Mouse (Mus musculus) Patski (cell line): ENCODE results near the gene Tom1l1. TPM values are rescaled to one million over a fixed set of nuclear protein-coding genes. Genes with fewer than 3 reads are reported as not detected.

Source experiments
- ATAC-seq: fragments of 100-300 bp; one replicate; pipeline ENCODE4 v1.8.0; 2021
- CTCF ChIA-PET: fragments of 350-600 bp; sonication (Branson Sonifier 250); formaldehyde crosslinking; loops from one replicate; lab custom pipeline; 2022; ENCODE audit warnings: inconsistent platforms; lab: Charles Lee
- POLR2A ChIA-PET: fragments of 350-600 bp; sonication (Branson Sonifier 250); formaldehyde crosslinking; loops from one replicate; lab custom pipeline; 2022; ENCODE audit warnings: antibody characterized with exemption, inconsistent platforms; lab: Charles Lee
- DNase-seq: peaks from one replicate; pipeline ENCODE4 v3.0.0-alpha.2; 2011; ENCODE audit warnings: low read depth, low spot score
- H3K27me3 ChIP-seq: fragments of 371-371 bp; one replicate; pipeline ENCODE4 v1.5.1; 2021
- CTCF ChIP-seq: fragments of 100-300 bp; IDR thresholded peaks from one replicate; pipeline ENCODE4 v1.5.1; 2021
- in situ Hi-C: fragments of 300-500 bp; cut with MboI; formaldehyde crosslinking; loops from 3 replicates; pipeline ENCODE4 v1.11.1; 2018; ENCODE audit warnings: low pct_unique_long_range_greater_than_20kb, mixed read lengths
- polyA plus RNA-seq: library from polyadenylated mRNA; unstranded; gene quantifications from one replicate; pipeline ENCODE4 v1.2.3, GENCODE M21; 2021

The Tom1l1 gene
- polyA plus RNA-seq, 1 experiment from 2014 or later: 36.7 TPM

DNA sequence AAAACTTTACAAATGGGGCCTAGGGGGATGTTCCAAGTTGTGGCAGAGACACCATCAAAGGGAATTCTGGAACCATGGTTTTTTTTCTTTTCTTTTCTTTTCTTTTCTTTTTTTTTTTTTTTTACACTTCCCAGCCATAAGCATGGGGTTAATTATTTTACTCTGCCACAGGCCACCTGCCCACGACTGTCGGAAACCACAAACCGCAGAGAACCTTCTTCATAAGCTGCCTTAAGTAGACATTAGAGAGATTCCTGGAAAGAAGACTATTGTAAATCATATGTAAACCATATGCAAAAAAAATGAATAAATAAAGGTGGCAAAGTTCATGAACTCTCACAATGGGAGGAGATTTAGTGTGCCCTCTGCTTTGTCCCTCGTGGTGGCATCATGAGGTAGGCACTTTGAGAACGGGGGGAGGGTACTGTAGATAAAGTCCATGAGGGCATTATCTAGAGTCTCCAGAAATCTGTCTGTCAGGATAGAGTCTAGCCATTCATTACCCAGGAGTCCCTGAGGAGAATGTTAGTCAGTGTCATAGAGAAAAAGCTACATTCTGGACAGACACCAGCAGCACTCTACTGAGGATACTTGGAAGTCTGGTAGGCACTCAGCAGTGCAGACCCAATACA lies 12.6 kb downstream of the Tom1l1 start:
- DNase-seq: no peak
- no peak for TF ChIP-seq CTCF
- no peak for ATAC-seq
- ChIA-PET CTCF (interaction anchor here (0.8 kb wide), 1 partner anchor 11 kb away, joined by 3 read pairs; no protein-coding TSS in a partner anchor), POLR2A (no interaction called here)
- in situ Hi-C loops: no loop called here
- no peaks in the 10 kb centered on the region for H3K27me3 ChIP-seq

DNA sequence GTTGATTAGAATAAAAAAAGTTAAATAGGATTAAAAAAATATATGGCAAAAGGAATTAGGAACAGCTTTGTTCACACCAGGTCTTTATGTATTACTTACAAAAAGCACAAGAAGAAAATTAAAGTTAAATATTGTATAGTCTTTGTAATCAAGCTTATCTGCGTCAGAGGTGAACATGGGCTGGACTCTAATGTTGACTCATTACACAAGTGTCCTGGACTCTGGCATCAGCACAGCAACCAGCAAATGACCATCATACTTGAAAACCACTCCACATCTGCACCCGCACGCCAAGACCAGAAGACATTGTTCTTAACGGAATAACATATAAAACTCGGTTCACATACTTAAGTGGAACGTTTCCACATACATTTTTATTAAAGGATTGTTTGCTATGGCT lies 20.8 kb downstream of the Tom1l1 start:
- ChIA-PET POLR2A (no interaction called here), CTCF (no interaction called here)
- TF ChIP-seq CTCF: no peak
- H3K27me3 ChIP-seq: no peaks in the 10 kb centered on the region
- in situ Hi-C loops: no loop called here
- DNase-seq: no peak
- no peak for ATAC-seq

DNA sequence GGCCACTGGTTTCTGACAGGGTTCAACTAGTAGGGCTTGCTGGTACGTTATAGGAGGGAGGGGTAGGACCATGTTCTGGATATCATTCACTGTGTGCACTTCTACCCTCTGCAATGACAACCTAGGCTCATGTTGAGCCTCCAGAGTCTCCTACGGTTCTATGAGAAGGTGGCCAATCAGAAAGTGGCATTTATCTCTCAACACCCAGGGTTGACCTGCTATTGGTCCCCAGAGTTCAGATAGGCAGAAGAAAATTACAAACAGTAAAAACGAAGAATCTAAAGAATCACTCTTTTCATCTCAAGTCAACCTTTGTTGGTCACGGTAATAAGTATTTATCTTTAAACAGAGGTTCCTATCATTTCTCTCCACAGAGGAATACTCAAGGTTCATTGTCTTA lies 21.2 kb downstream of the Tom1l1 start:
- POLR2A ChIA-PET: no interaction called here
- CTCF ChIA-PET: no interaction called here
- TF ChIP-seq CTCF: no peak
- ATAC-seq (no peak), DNase-seq (no peak)
- no peaks in the 10 kb centered on the region for H3K27me3 ChIP-seq
- in situ Hi-C loops: no loop called here

DNA sequence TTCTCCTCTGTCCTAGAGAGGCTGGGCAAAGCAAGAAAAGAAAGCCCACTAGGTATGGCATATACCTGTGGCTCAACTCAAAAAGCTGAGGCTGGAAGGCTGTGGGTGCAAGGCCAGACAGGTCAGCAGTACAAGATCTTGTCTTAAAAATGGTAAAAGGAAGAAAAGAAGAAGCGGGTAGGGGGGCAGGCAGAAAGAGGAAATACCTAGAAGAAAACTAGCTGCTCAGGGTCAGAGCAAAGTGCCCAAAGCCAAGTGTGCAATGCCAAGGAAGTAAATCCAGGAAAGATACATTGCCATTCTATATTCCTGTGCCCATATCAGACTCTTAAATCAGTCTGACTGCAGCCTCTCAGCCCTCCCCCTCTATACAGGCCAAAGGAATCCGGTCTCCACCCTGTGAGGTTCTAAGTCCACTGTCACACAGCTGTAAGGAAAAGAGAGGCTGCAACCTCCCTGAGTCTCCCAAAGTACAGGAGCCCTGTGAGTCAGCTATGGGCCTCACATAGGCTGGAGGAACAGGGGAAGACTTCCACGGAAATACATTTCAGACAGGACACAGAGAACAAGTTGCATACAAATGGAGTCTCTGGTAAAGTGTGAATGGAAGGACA lies 21.9 kb downstream of the Tom1l1 start:
- CTCF ChIA-PET: no interaction called here
- in situ Hi-C loops: no loop called here
- no peaks in the 10 kb centered on the region for H3K27me3 ChIP-seq
- no peak for DNase-seq
- ATAC-seq: no peak
- no peak for TF ChIP-seq CTCF
- POLR2A ChIA-PET: interaction anchor here (0.6 kb wide), 1 partner anchor 1141 kb away, joined by 3 read pairs; no protein-coding TSS in a partner anchor

DNA sequence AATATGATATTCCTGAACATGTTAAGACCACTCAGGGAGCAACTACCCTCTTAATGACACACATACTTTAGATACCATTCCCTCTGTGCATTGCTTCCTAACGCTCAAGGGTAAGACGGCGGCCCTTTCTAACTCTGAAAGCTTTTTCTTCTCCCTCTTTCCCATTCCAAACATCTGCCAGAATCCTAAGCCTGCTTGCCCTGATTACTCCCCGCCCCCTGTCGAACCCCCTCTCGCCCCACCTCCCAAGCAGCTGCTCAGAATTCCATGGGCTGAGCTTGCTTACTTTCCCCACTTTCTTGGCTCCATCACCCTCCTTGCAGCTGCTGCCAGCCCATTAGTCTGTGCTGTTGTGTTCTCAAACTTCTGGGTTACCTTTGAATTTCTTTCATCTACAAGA lies 23.0 kb downstream of the Tom1l1 start:
- DNase-seq (no peak), ATAC-seq (no peak)
- H3K27me3 ChIP-seq: no peaks in the 10 kb centered on the region
- ChIA-PET CTCF (interaction anchor here (0.6 to 0.8 kb wide), 2 partner anchors 11 to 19 kb away, joined by 3 read pairs; no protein-coding TSS in a partner anchor), POLR2A (no interaction called here)
- no peak for TF ChIP-seq CTCF
- in situ Hi-C loops: no loop called here

DNA sequence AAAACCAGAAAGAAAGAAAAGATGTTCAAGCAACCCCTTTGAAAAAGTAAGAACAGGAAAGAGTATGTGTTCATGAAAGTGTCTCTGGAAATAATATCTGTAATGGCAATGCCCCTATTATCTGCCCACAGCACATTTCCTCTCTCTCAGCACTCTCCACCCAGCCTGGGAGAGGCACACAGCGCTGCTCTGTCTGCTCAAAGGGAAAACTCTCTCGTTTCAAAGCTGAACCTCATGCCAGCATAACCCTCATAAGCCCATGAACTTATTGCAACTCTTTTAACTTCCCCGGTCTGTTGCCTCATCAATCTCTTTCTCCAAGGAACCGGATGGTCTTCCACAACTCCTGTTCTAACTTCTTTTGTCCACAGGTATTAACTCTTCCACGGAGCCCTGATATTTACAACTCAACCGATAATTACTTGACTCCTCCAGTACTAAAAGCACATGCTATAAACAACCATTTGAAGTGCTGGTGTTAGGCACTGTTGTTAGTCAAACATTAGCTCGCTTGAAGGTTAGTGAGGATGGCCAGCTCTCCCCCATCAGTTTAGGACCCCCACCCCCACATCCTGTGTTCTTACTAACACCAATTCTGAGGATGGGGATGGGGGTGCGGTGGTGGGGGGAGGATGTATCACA lies 23.7 kb downstream of the Tom1l1 start:
- ChIA-PET CTCF (interaction anchor here (0.8 kb wide), 1 partner anchor 11 kb away, joined by 3 read pairs; no protein-coding TSS in a partner anchor), POLR2A (no interaction called here)
- no peak for TF ChIP-seq CTCF
- ATAC-seq: no peak
- in situ Hi-C loops: no loop called here
- no peak for DNase-seq
- H3K27me3 ChIP-seq: no peaks in the 10 kb centered on the region

DNA sequence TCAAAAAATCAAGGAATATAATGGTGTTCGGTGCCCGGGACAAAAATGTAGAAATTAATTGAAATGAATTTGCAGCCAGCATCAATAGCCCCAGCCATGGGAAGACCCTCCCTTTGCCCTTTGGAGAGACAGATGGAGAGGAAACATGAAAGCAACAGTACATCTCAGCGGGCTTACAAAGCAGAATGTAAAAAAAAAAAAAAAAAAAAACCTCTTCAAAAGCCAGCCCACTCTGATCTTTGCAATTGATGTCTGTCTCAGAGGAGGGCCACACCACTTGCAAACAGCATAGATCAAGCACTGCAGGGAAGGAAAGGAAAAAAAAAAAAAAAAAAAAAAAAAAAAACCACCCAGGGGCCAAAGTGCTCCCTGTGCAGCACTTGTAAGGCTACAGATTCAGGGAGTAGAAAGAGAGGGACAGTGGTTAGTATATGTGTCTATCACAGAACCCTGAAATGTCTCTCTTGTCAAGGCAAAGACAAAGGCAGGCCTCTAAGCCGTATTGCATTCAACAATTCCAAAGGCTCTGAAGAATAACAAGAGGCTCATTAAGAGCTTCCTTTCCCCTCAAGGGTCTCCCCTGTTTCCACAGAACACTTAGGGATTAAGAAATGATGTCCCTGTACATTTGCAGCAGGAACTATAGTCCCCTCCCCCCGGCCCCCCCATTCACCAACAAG lies 24.4 kb downstream of the Tom1l1 start:
- CTCF ChIA-PET: no interaction called here
- ATAC-seq (no peak), DNase-seq (no peak)
- H3K27me3 ChIP-seq: no peaks in the 10 kb centered on the region
- POLR2A ChIA-PET: no interaction called here
- no peak for TF ChIP-seq CTCF
- in situ Hi-C loops: no loop called here

DNA sequence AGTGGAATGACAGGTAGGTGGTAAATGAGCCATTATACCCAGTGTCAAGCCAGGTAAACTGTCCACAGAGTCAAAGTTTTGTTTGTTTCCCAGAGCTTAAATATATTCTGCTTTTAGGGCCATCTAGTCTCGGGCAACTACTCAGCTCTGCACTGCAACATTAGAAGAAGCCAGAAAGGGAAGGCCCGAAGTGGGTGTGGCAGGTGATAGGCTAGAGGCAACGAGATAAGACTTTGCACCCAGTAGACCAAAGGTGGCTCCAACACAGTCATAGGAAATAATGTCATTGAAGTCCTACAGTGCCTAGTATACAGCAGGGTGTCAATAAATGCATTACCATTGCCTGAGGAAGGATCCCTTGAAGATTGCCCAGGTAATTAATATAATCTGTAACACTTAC lies 25.1 kb downstream of the Tom1l1 start:
- no peaks in the 10 kb centered on the region for H3K27me3 ChIP-seq
- no peak for ATAC-seq
- TF ChIP-seq CTCF: no peak
- POLR2A ChIA-PET: no interaction called here
- no peak for DNase-seq
- in situ Hi-C loops: no loop called here
- CTCF ChIA-PET: no interaction called here

DNA sequence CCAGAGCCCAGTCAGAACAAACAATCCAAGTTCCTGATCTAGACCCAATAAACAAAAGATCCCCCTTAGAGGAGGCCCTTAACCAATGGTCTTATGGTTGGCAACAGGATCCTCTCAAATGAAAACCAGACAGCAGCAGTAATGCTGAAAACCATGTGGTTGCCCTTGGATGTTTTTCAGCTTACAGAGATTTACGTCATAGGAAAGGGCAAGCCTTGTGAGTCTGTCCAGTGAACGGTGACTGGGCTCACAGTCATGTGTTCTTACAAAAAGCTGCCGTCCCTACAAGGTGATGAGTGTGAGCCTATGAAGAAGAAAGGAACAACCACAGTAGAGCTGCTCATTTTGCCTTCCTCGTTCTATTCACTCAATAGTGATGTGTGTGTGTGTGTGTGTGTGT lies 27.5 kb downstream of the Tom1l1 start:
- ATAC-seq (peak; percentile 88), DNase-seq (no peak)
- ChIA-PET CTCF (interaction anchor here (1.4 kb wide), 1 partner anchor 8 kb away, joined by 4 read pairs; no protein-coding TSS in a partner anchor), POLR2A (no interaction called here)
- TF ChIP-seq CTCF: no peak
- no peaks in the 10 kb centered on the region for H3K27me3 ChIP-seq
- in situ Hi-C loops: no loop called here

DNA sequence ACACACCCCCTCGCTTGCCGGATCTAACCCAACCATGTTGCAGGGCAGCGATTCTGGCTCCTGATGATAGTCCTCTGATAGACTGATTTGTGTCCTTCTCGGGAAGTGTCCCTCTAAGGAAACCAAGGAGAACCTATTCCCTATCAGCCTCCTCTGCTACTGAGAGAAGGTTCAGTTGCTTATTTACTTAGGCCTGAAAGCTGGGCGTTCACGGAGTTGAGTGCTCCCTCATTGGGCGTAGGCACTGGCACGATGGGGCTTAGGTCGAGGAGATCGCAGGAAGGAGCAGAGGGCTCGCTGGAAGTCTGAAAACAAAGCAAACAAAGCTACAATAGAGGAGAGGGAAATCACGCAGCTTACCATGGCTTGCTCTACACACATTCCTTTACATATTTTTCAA lies 30.6 kb downstream of the Tom1l1 start:
- POLR2A ChIA-PET: no interaction called here
- ATAC-seq (no peak), DNase-seq (no peak)
- CTCF ChIA-PET: no interaction called here
- no peaks in the 10 kb centered on the region for H3K27me3 ChIP-seq
- in situ Hi-C loops: no loop called here
- no peak for TF ChIP-seq CTCF
